Mouse (Mus musculus): ENCODE measurements around the gene Slc10a1. TPM values are rescaled to one million over a fixed set of nuclear protein-coding genes. Genes with fewer than 3 reads are reported as not detected.

Gene Slc10a1
- polyA plus RNA-seq, 1 experiment from 2014 or later = 0.82 TPM

DNA sequence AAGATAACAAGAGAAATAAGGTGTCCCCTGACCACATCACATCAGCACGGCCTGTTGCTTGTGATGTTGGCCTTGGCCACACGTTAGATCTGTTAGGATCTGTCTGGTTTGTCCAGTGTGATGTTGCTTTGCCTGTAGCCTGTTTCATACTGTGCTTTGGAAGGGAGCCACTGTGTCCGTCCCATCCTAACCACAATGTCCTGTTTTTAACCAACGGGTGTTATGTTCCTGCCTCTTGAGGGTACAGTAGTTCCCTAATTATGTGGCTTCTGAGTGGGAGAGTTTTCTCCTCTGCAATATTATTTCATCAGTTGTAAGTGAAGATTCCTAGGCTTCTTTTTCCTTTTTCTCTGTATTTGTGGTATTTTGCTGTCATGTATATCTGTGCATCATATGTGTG is 26.8 kb upstream of the Slc10a1 start:
- H3K4me1 ChIP-seq (ENCODE audit: insufficient read depth, low read length) = peaks cover 6% of the 10 kb centered on the region
- no peak for ATAC-seq (ENCODE audit: low FRiP score, low TSS enrichment)

DNA sequence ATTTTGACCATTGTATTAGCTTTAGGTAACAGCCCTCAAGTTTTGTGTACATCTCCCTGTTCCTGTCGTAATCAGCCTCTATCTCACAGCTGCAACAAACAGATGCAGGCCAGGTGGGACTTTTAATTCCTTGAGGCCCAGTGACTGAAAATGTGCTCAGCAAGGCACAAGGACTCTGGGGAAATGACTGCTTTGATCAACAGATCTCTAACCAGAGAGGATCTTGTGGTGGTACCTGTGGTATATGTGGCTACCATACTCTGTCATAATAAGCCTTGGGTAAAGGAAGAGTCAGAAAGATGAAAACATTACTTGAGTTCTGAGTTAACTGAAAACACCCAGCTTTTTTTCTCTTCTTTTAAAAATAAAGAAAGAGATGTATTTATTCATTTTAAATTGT is 25.3 kb upstream of the Slc10a1 start:
- H3K27ac ChIP-seq (ENCODE audit: low read length) = no peak overlapping the region
- WGBS = 86% methylated on average over 1 of the region's 1 CpGs
- H3K4me2 ChIP-seq (replicated peaks; ENCODE audit: low read depth, low read length) = no peak overlapping the region
- ATAC-seq (ENCODE audit: low FRiP score, low TSS enrichment) = no peak
- H3K9me3 ChIP-seq (ENCODE audit: low read length) = peaks cover 6% of the 10 kb centered on the region; the same call in 1 of the 2 replicates
- no peak overlapping the region for H3K9ac ChIP-seq (replicated peaks; ENCODE audit: low read length)
- no peak overlapping the region for H3K4me3 ChIP-seq (ENCODE audit: low read length)
- H3K27me3 ChIP-seq (ENCODE audit: insufficient read depth, low read length) = peaks cover 26% of the 10 kb centered on the region
- no peaks in the 10 kb centered on the region for H3K36me3 ChIP-seq (ENCODE audit: insufficient read depth, low read length)
- H3K4me1 ChIP-seq (ENCODE audit: insufficient read depth, low read length) = peaks cover 5% of the 10 kb centered on the region

More for the DNA sequence above, 26.8 kb upstream of the Slc10a1 start:
- Histone ChIP-seq H3K4me3 (ENCODE audit: low read length) (no peak overlapping the region), H3K27me3 (ENCODE audit: insufficient read depth, low read length) (peaks cover 42% of the 10 kb centered on the region), H3K4me2 (replicated peaks; ENCODE audit: low read depth, low read length) (no peak overlapping the region), H3K9ac (replicated peaks; ENCODE audit: low read length) (no peak overlapping the region), H3K27ac (ENCODE audit: low read length) (no peak overlapping the region), H3K36me3 (ENCODE audit: insufficient read depth, low read length) (no peaks in the 10 kb centered on the region), H3K9me3 (ENCODE audit: low read length) (peaks cover 6% of the 10 kb centered on the region; the same call in 1 of the 2 replicates)
- WGBS = 93% methylated on average over 4 of the region's 4 CpGs

DNA sequence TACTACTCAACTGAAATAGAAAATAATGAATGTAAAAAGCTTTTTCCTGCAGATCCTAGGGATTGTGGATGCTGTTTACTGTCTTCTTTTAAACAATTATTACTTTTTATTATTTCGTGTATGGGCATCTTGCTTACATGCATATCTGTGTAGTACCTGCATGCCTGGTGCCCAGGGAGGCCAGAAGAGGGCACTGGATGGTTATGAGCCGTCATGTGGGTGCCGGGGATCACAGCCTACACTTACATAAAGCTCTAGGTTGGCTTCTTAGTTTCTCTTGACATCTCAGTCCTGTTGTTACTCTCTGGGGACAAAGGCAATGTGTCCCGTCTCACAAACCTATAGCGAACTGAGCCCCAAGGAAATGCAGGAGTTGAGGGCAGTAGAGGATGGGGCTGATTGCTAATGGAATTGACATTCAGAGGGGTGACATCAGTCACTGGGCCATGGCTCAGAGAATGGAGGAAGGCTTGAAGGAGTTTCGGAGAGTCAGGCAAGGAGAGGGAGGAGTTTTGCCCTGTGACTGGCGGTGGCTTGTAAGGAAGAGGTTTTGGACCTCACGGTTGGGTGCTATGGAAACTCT is 24.1 kb upstream of the Slc10a1 start:
- 83% methylated on average over 8 of the region's 8 CpGs for WGBS
- H3K4me1 ChIP-seq (ENCODE audit: insufficient read depth, low read length) = no peaks in the 10 kb centered on the region
- ATAC-seq (ENCODE audit: low FRiP score, low TSS enrichment) = no peak
- no peak overlapping the region for H3K27ac ChIP-seq (ENCODE audit: low read length)
- H3K36me3 ChIP-seq (ENCODE audit: insufficient read depth, low read length) = no peaks in the 10 kb centered on the region
- H3K9me3 ChIP-seq (ENCODE audit: low read length) = peaks cover 6% of the 10 kb centered on the region; the same call in 1 of the 2 replicates
- no peak overlapping the region for H3K4me3 ChIP-seq (ENCODE audit: low read length)
- no peak overlapping the region for H3K4me2 ChIP-seq (replicated peaks; ENCODE audit: low read depth, low read length)
- no peak overlapping the region for H3K9ac ChIP-seq (replicated peaks; ENCODE audit: low read length)
- H3K27me3 ChIP-seq (ENCODE audit: insufficient read depth, low read length) = peaks cover 18% of the 10 kb centered on the region

DNA sequence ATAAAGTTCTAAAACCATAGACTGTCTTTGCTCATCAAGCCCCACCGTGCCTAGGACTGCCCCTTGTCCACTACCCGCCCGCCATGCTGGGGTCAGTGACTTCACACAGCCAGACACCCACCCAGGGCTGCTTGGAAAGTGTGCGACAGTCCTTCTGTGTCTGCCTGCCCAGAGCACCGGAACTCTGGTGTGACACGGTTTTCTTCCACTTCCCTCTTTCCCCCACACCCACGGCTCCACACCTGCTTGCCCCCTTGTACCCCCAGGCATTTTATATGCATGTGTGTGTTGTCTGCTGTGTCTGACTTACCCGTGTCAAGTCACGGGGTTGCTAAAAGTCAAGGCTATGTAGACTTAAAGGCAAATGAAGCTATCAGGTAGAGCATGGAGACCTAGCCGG is 23.3 kb upstream of the Slc10a1 start:
- no peak overlapping the region for H3K4me2 ChIP-seq (replicated peaks; ENCODE audit: low read depth, low read length)
- ATAC-seq (ENCODE audit: low FRiP score, low TSS enrichment) = no peak
- no peak overlapping the region for H3K27ac ChIP-seq (ENCODE audit: low read length)
- peaks cover 10% of the 10 kb centered on the region for H3K27me3 ChIP-seq (ENCODE audit: insufficient read depth, low read length)
- peaks cover 6% of the 10 kb centered on the region; the same call in 1 of the 2 replicates for H3K9me3 ChIP-seq (ENCODE audit: low read length)
- WGBS = 84% methylated on average over 10 of the region's 10 CpGs
- H3K4me3 ChIP-seq (ENCODE audit: low read length) = no peak overlapping the region
- H3K36me3 ChIP-seq (ENCODE audit: insufficient read depth, low read length) = no peaks in the 10 kb centered on the region
- H3K4me1 ChIP-seq (ENCODE audit: insufficient read depth, low read length) = no peaks in the 10 kb centered on the region
- no peak overlapping the region for H3K9ac ChIP-seq (replicated peaks; ENCODE audit: low read length)

DNA sequence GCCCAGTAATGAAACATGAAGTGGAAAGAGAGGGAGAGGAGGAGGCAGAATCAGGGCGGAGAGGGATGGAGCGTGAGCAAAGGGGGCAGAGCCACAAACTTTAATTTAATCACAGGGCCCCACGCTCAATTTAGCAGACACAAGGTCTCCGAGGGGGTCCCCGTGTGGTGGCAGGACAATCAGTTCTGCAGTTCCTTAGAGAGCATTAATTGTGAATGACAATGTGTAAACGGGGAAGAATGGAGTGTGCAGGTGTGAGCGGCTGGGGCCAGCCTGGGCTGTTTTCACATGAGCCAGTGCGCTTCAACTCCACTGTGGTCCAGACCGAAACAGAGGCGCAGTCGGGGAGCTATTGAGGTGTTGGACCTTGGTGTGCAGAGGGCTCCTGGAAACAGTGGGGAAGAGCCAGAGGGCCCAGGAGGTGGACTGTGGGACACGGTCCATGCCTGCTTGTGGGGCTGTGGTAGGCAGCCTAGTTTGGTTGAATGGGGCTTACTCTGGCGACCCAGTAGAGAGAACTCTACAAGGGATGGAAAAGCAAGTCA is 22.5 kb upstream of the Slc10a1 start:
- peaks cover 5% of the 10 kb centered on the region; the same call in 1 of the 2 replicates for H3K9me3 ChIP-seq (ENCODE audit: low read length)
- H3K27ac ChIP-seq (ENCODE audit: low read length) = no peak overlapping the region
- H3K4me2 ChIP-seq (replicated peaks; ENCODE audit: low read depth, low read length) = no peak overlapping the region
- ATAC-seq (ENCODE audit: low FRiP score, low TSS enrichment) = no peak
- no peaks in the 10 kb centered on the region for H3K4me1 ChIP-seq (ENCODE audit: insufficient read depth, low read length)
- WGBS = 82% methylated on average over 13 of the region's 13 CpGs
- H3K9ac ChIP-seq (replicated peaks; ENCODE audit: low read length) = no peak overlapping the region
- H3K36me3 ChIP-seq (ENCODE audit: insufficient read depth, low read length) = no peaks in the 10 kb centered on the region
- H3K27me3 ChIP-seq (ENCODE audit: insufficient read depth, low read length) = 0 out of 2 replicates have a peak, but pooled peaks cover 7% of the 10 kb centered on the region
- H3K4me3 ChIP-seq (ENCODE audit: low read length) = no peak overlapping the region

DNA sequence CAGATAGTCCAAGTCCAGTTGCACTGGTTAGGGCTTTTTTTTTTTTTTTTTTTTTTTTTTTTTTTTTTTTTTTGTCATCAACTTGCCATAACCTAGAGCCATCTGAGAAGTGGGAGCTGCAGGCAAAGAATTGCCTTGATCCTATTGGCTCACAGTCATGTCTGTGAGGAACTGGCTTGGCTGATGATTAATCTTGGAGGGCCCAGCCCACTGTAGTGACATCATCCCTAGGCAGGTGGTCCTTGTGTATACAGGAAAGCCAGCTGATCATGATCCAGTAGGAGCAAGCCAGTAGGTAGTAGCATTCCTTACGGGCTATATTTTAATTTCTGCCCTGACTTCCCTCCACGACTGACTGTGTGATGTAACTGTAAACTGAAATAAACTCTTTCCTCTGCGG is 19.8 kb upstream of the Slc10a1 start:
- H3K9ac ChIP-seq (replicated peaks; ENCODE audit: low read length) = no peak overlapping the region
- no peak for ATAC-seq (ENCODE audit: low FRiP score, low TSS enrichment)

DNA sequence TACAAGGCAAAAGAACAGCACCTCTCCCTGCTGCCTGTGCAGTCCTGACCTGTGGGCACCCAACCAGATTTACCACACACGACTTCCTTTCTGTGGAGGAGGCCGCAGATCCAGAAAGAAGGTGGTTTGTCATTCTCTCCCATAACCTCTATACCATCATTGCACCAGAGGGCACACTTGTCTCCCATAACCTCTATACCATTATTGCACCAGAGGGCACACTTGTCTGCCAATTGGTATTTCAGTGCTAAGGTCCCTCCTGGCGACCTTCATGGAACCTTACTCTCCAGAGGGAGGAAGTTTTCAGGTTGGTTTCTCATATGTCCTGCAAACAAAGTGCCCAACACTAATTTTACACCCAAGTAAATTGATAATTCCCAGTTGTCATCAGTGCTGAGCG is 18.1 kb upstream of the Slc10a1 start:
- Histone ChIP-seq H3K27ac (ENCODE audit: low read length) (no peak overlapping the region), H3K9ac (replicated peaks; ENCODE audit: low read length) (no peak overlapping the region), H3K4me2 (replicated peaks; ENCODE audit: low read depth, low read length) (no peak overlapping the region), H3K4me1 (ENCODE audit: insufficient read depth, low read length) (no peaks in the 10 kb centered on the region), H3K27me3 (ENCODE audit: insufficient read depth, low read length) (no peaks in the 10 kb centered on the region; the same call in 1 of the 2 replicates), H3K4me3 (ENCODE audit: low read length) (no peak overlapping the region), H3K36me3 (ENCODE audit: insufficient read depth, low read length) (no peaks in the 10 kb centered on the region), H3K9me3 (ENCODE audit: low read length) (no peaks in the 10 kb centered on the region)
- WGBS = 77% methylated on average over 4 of the region's 4 CpGs
- no peak for ATAC-seq (ENCODE audit: low FRiP score, low TSS enrichment)

More for the DNA sequence above, 19.8 kb upstream of the Slc10a1 start:
- Histone ChIP-seq H3K27me3 (ENCODE audit: insufficient read depth, low read length) (0 out of 2 replicates have a peak, but pooled peaks cover 7% of the 10 kb centered on the region), H3K4me3 (ENCODE audit: low read length) (no peak overlapping the region), H3K4me1 (ENCODE audit: insufficient read depth, low read length) (no peaks in the 10 kb centered on the region), H3K4me2 (replicated peaks; ENCODE audit: low read depth, low read length) (no peak overlapping the region), H3K27ac (ENCODE audit: low read length) (no peak overlapping the region), H3K36me3 (ENCODE audit: insufficient read depth, low read length) (no peaks in the 10 kb centered on the region), H3K9me3 (ENCODE audit: low read length) (no peaks in the 10 kb centered on the region)
- 82% methylated on average over 3 of the region's 3 CpGs for WGBS

DNA sequence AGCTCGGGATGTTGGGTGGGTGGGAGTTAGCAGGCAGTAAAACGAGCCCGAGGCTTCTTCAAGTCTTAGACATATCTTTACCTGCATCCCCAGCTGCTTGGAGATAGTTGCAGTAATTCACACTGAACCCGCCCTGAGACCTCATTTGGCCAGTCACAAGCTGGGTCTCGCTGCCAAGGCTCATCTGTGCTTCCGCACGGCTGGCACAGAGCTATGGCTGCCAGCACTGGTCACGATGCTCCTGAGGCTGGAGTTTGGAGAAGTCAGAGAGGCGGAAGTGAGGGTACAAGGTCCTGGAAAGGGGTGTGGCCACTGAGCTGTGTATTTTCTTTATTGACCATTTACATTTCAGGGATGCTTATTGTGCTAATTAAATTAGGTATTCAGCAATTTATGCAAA is 15.2 kb upstream of the Slc10a1 start:
- ATAC-seq (ENCODE audit: low FRiP score, low TSS enrichment) = no peak

DNA sequence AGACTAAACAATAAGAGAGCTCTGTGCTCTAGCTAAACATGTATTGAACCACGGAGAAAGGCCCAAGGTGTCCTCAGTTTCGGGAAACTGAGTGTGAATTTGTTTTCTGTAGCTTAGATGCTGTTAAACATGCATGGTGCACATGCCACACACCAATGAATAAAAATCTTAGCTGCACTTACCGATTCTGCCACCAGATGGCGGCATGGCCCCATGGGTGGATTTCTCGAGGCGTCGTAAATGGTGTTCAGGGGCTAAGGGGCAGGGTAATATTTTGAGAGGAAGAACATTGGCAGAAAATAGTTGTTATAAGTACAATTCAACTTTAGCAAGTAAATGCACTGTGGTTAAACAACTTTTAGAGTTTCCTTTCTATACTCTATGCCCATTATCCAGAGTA is 13.8 kb upstream of the Slc10a1 start:
- no peak overlapping the region for H3K4me3 ChIP-seq (ENCODE audit: low read length)
- no peak overlapping the region for H3K27ac ChIP-seq (ENCODE audit: low read length)
- ATAC-seq (ENCODE audit: low FRiP score, low TSS enrichment) = no peak
- no peaks in the 10 kb centered on the region for H3K4me1 ChIP-seq (ENCODE audit: insufficient read depth, low read length)
- H3K4me2 ChIP-seq (replicated peaks; ENCODE audit: low read depth, low read length) = no peak overlapping the region
- no peak overlapping the region for H3K9ac ChIP-seq (replicated peaks; ENCODE audit: low read length)
- H3K36me3 ChIP-seq (ENCODE audit: insufficient read depth, low read length) = no peaks in the 10 kb centered on the region
- under 1% methylated on average over 7 of the region's 7 CpGs for WGBS
- H3K27me3 ChIP-seq (ENCODE audit: insufficient read depth, low read length) = no peaks in the 10 kb centered on the region; the same call in 1 of the 2 replicates
- H3K9me3 ChIP-seq (ENCODE audit: low read length) = no peaks in the 10 kb centered on the region

More for the DNA sequence above, 15.2 kb upstream of the Slc10a1 start:
- Histone ChIP-seq H3K4me1 (ENCODE audit: insufficient read depth, low read length) (no peaks in the 10 kb centered on the region), H3K36me3 (ENCODE audit: insufficient read depth, low read length) (no peaks in the 10 kb centered on the region), H3K4me2 (replicated peaks; ENCODE audit: low read depth, low read length) (no peak overlapping the region), H3K27ac (ENCODE audit: low read length) (no peak overlapping the region), H3K9me3 (ENCODE audit: low read length) (no peaks in the 10 kb centered on the region), H3K4me3 (ENCODE audit: low read length) (no peak overlapping the region), H3K9ac (replicated peaks; ENCODE audit: low read length) (no peak overlapping the region), H3K27me3 (ENCODE audit: insufficient read depth, low read length) (no peaks in the 10 kb centered on the region; the same call in 1 of the 2 replicates)
- 65% methylated on average over 9 of the region's 9 CpGs for WGBS

DNA sequence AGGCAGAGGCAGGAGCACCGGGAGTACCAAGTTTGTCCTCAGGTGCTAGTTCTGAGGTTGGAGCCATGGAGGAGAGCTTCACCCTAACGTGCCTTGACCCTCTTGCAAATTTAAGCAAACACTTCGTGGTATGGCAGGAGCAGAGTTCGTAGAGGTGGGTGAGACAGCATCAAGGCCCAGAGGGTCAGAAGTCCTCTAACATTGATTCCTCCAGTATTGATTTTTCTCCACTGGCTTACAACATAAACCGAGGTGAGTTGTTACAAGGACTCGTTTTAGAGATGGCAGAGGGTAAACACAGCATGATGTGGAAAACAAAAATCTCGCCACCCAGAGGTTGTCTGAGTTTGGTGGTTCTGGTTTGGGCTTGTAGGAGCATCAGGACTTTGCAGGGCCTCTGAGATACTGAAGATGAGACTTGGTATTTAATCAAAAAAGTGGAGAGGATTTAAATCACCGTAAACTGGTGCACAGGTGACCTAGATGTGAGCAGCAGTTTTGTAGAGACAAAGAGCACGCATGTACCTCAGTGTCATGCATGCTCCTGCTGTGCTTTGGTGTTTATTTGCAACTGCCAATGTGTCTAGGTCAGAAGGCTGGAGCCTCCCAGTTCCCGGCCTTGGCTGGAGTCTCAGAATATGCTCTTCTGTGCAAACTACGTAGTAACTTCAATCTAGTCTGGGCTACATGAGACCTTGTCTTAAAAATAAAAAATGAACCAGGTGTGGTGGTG is 7.6 kb upstream of the Slc10a1 start:
- no peak overlapping the region for H3K4me2 ChIP-seq (replicated peaks; ENCODE audit: low read depth, low read length)
- H3K4me1 ChIP-seq (ENCODE audit: insufficient read depth, low read length) = no peaks in the 10 kb centered on the region
- WGBS = 86% methylated on average over 11 of the region's 11 CpGs
- 0 out of 2 replicates have a peak, but pooled peaks cover 4% of the 10 kb centered on the region for H3K9me3 ChIP-seq (ENCODE audit: low read length)
- H3K9ac ChIP-seq (replicated peaks; ENCODE audit: low read length) = no peak overlapping the region
- H3K36me3 ChIP-seq (ENCODE audit: insufficient read depth, low read length) = no peaks in the 10 kb centered on the region
- no peak overlapping the region for H3K27ac ChIP-seq (ENCODE audit: low read length)
- H3K4me3 ChIP-seq (ENCODE audit: low read length) = no peak overlapping the region
- ATAC-seq (ENCODE audit: low FRiP score, low TSS enrichment) = no peak
- no peaks in the 10 kb centered on the region for H3K27me3 ChIP-seq (ENCODE audit: insufficient read depth, low read length)

Data from kidney, embryonic 16.5 days (tissue).